Mouse (Mus musculus): ENCODE results near the gene Daam1.

- TF ChIP-seq CTCF (IDR thresholded peaks at IDR 0.05; ENCODE audit: low read depth, low read length) (no peak), POLR2A (IDR thresholded peaks at IDR 0.05; ENCODE audit: borderline replicate concordance, low read depth, low read length) (no peak)
These were observed 118.1 kb downstream of the Daam1 start for GRCm38 (mm10) chr12:71948972-71949371.
